Mouse (Mus musculus) cerebellum, adult 9-10 months (tissue): Measurements from ENCODE around the gene Gm37240.

Experiments
- DNase-seq: peaks from one replicate; pipeline ENCODE4 v3.0.0; 2022

The Gm37240 gene

DNA sequence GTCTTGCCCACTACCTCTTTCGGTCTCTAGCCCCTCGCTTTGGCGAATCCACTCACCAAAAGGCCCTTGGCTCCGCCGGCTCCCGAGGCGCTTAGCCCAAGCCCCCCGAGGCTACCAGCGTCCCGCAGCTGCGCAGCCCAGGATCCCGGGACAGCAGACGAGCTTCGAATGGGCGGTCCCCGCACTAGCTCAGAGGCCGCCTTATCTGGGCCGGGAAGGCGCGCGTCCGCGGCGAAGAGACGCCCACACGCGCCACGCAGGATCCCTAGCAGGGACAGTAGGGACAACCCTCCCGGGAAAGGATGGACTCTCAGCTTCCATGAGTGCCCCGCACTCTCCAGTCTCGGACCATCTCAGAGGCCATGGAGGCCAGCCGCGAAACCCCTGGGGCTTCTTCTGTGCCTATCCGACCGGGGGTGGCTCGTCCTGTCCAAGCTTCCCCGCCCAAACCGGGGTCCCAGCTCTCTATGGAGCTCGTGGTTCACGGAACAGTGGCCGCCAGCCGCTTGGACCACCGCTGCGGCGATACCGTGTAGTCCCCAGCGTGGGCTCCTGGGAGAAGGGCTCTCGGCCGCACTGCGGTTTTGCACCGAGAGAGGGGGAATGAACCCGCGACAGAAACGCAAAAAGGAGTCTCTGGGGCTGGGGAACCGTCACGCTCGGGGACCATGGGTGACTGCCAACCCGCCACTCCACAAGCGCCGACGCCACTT lies 1407.9 kb downstream of the Gm37240 start:
- peak; percentile 29 for DNase-seq

DNA sequence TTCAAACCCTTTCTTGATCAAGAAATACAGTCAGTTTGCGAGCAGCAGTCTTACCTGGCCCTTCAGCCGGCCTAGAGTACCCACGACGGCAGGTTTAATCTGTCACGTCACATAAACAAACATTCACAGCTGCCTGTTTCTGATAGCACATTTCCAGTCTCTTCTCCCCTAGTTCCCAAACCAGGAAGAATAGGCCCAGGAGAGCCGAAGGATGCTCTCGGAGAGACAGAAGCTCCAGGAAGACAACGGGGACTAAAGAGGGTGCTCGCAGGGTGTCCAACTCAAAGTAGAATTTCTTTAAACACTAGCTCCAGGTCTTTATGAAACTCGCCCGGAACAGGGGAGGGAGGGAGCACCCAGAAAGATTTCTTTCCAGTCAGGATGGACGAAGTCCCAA lies 1408.4 kb downstream of the Gm37240 start:
- no peak for DNase-seq

DNA sequence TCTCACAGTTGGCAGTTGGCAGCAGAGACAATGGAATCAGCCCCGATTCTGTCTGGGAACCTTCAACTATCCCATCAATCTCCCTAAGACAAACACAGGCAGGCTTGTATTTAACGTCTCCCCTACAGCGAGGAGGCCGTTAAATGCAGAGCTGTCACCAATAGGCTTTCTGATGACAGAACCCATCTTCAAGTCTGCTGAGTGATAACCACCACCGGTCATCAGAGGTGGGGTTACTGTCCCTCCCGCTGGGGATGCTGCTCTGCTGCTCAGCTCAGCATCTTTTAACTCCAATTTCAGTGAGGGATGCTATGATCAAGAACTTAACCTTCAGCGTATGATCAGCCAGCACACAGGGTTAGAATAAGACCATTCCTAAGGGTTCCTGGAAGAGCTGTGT lies 1409.1 kb downstream of the Gm37240 start:
- no peak for DNase-seq

DNA sequence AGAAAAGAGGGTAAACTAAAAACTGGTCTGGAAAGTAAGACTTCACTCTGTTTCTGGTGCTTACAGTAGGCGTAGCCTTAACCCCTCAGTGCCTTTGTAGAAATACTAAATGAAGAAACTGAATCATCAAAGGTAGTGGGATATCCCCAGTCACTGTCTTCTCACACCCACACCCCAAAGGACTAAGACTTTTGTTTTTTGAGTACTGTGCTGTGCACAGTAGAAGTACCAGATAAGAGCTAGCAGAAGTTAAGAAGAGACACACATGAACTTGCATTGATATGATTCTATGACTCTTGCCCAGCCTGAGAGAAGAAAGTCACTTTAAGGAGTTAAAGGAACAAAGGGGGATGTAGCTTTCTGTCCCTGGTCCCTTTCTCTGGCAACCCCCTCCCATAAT lies 1409.8 kb downstream of the Gm37240 start:
- DNase-seq: no peak

DNA sequence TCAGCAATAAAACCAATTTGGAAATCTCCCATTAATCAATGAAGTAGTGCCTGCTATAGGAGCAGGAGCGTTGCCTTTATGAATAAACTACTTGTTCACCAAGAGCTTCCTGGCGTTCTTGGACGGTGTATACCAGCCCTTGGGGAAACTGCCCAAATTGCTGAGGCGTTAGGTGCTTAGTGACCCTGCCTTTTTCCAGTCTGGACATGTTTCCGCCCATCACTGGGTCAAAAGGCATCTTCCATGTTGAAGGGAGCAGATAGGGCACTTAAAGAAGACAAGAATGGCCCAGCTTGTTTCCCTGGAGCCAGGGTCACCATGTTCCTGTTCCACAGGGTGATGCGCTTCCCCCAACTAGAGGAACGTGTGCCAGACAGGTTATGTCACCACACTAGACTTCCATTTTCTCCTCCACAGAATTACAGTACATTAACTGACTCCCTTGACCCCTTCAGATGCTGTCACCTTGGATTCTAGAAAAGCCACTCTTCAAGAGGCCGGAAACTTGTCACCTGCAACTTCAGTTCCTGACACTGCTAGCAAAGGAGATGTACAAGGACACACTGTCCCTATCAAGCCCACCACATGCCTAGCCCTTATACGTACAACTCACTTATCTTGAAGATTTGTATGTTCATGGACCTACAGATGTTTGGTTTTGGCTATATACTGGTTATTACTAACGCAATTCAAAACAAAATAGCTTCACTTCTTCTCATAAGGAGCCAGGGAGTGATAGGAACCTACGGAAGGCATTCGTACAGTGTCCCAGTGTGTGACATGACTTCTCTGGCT lies 1412.1 kb downstream of the Gm37240 start:
- no peak for DNase-seq

DNA sequence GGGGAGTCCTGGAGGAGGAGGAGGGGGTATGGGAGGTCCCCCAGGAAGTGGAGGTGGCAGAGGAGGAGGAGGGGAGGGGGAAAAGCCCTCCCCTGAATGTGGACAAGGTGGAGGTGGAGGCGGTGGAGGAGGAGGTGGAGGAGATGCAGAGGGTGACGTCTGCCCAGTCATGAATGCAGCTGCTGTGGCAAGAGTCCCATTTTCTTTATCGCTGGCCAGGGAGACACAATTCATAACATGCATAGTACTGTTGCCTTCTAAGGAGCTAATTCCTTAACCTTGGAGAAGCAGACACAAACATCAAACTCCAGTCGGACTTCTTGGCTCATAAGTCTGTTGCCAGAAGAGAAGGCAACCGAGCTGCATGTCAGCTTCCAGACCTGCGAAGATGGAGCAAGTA lies 1412.9 kb downstream of the Gm37240 start:
- no peak for DNase-seq

DNA sequence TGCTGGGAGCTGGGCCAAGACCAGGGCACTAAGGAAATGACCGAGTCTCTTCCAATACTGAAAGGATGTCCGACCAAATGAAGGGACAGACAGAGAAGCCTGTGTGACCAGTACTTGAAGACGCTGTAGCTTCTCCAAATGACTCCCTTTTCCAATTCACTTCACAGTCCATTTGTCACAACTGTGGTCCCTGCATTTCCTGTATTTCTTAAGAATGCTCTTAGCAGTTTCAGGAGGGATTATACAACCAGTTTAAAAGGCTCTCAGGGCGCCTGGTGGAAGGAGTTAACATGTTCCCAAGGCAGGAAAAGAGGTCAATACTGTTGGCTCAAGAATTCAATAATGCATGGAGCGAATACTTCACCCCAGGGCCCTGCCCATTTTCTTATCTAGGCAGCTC lies 1414.4 kb downstream of the Gm37240 start:
- DNase-seq: no peak

DNA sequence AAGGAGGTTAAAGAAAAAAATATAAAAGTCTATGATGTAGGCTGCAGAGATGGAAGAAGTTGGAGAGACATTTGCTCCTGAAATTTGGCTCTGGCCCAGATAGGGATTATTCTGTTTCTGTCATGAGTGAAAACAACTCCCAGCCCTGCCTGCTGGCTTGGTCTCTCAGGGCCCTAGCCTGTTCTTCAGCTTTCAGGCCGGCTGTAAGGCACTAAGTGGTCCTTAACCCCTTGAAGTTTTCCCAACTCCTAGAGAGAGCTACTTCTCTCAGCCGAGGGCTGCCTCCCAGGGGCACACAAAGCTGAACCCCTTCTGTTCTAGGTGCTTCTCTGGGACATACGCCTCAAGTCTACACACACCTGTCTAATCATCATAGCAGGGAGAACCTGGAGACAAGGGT lies 1414.8 kb downstream of the Gm37240 start:
- DNase-seq: no peak

DNA sequence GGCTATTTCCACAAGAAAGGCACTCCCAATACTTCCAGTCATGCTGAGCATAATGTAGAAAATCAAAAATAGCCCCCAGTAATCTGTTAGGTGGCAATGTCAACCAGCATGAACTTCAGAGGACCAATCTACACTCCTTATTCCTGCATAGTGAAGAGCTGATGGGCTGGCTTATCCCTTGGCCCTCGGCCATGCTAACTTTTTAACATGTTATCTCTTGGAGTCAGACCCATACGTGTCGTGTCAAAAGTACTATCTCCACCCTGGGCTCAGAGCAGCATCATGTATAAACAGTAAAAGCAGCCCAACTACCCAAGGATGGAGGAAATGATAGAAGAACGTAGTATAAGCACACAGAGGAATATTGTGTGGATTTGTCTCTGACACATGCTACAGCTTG lies 1416.2 kb downstream of the Gm37240 start:
- DNase-seq: no peak

DNA sequence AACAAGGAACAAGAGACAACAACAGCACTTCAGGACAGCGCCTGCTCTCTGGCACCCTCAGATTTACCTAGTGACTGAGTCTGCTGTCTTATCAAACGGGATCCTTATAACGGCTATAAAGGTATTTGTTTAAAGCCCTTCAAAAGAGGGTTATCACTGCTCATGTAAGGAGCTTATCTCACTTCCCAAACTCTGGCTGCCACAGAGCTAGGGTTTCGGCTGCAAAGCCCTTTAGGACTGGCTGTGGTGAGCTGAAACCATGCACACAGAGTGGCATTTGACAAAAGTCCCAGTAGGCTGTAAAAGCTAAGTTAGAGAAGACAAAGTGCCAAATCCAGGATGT lies 1419.2 kb downstream of the Gm37240 start:
- DNase-seq: no peak

DNA sequence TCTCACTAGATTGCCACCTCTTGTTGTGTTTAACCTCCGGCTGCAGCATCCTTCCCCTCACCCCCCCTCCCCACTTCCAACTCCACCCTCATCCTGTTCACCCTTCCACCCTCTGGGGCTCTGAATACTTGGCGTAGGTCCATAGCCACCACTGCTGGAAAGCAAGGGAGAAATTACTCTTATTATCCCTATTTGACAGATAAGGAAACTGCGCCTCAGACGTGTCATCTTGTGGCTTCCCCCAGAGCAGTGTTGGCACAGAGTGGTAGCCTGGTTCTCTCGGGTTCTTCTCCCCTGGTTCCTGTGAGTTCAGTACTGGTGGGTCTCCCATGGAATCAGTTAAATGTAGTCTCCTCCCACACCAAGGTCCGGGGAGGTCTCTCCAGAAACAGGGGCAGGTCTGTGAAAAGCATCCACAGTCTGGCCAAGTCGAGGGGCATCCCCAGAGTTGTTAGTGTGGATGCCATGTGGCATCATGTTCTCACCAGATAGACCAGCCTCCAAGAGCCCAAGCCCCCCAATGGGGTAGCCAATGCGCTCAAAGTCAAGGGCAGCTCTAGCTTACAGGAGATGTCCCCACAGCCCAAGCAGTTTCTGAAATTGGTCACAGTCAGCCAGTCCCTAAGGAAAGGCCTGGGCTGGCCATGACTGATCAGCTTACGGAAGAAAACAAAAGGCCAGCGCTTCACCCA lies 1419.8 kb downstream of the Gm37240 start:
- DNase-seq: no peak

DNA sequence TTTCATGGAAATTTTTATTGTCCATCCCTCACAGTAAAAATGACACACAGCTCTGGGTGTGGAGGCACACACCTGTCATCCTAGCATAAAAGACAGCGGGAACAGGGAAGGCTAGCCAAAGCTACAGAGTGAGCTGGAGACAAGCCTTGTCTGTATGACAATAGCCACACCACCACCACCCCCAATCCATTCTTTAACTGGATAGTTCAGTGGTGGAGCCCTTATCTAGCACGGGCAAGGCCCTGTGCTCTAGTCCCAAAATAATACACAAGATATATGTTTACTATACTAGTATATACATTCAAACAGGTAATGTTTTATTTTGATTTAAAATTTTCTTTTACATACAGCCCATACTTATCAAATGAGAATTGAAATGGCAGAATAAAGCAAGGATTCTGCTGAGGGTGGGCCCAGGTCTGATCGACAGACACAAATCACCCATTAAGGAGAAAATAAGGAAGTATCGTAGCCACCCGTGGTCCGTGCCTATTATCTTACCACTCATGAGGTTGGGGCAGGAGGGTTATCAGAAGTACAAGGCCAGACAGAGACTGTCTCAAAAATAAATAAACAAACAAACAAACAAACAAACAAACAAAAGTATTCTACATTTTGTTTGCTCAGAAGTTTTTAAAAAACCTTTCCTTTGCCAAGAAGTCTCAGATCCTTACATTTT lies 1421.4 kb downstream of the Gm37240 start:
- DNase-seq: no peak

DNA sequence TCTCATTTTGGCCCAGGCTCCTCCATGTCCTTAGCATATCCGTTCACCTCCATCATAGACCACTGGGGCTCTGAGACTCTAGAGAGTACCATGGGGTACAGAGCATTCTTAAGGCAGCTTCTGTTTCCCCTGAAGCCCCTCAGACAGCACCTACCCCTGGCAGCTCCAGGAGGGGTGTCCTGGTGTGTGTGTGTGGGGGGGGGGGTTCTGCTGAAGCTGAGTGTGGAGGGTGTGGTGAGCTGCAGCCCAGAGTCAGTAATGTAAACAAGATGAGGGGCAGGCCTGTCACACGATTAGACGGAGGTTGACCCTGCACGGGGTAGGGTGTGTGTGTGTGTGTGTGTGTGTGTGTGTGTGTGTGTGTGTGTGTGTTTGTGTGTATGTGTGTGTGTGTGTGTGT lies 1425.6 kb downstream of the Gm37240 start:
- DNase-seq: no peak

DNA sequence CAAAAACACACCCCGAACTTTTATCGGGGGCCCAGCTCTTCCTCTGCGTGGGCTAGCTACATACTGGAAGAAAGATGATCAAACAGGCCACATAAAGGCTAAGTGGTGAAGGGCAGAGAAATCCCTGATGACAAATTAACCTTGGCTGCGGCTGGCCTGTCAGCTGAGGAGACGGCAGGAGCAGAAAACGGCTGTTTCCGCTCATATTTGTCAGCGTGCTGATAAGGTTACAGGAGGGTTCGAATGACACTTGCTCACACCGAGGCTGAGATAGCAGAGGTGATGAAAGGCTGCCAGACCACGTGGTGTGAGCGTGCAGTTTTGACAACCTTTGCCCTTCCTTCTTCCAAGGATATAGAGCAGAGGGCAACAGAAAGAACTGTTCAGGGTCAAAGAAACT lies 1426.4 kb downstream of the Gm37240 start:
- no peak for DNase-seq

DNA sequence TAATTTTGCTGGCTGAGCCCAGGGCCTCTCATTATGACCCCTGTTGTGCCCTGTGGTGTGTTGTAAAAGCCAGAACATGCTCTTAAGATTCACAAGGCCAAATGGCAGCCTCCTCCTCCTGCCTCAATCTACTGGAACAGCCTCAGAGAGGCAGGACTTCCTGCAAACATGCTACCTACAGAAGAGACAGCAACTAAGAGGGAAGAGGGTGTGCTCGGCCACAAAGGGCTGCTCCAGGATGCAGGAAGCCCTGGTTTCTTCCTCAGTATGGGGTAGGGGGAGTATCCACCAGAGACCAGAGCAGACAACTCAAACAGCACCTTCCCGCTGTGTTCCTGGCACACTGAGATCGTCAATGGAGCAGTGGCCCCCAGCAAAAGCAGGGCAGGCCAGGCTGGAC lies 1426.8 kb downstream of the Gm37240 start:
- DNase-seq: no peak

DNA sequence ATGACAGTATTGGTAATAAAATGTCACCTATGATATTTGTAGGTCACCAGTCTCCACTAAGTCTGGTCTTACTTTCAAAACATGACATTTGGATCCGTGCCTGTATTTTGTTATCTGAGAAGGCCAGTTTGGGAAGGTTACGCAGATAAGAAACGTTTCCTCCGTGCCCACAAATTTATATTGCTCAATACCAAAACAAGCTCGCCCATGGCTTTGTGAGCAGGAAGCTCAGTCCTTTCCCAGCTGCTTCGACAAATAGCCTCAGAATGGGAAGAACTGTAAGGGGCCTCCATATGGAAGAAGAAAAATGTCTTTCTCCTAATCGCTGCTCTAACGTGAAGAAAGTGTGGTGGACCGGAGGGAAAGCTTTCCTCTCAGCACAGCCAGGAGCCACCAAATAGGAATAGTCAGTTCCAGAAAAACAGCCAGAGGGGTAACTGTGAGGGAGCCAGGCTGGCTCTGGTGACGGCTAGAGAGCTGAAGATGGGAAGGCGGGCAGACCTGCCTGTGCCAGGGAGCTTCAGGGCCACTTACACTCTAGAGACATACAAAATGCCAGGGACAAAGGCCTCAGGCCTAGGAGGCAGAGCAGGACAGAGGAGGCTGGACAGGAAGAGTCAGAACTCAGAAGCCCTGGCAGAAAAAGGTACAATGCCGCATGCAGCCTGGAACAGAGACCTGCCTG lies 1431.4 kb downstream of the Gm37240 start:
- no peak for DNase-seq

DNA sequence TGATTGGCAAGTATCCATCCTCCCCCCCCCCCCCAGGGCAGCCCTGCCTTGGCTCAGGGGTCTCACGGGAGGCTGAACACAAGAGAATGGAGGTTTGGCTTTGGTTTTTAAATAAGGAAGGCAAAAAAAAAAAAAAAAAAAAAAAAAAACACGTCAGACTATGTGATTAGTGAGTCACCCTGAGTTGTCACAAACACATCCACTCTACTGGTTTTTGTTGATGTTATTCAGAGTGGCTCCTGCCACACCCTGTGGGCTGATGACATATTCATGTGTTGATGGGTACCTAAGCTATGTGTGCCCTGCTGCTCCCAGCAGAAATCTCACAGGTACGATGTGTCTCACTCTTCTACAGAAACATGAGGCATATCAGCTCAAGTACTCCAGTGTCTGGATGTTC lies 1436.7 kb downstream of the Gm37240 start:
- no peak for DNase-seq

DNA sequence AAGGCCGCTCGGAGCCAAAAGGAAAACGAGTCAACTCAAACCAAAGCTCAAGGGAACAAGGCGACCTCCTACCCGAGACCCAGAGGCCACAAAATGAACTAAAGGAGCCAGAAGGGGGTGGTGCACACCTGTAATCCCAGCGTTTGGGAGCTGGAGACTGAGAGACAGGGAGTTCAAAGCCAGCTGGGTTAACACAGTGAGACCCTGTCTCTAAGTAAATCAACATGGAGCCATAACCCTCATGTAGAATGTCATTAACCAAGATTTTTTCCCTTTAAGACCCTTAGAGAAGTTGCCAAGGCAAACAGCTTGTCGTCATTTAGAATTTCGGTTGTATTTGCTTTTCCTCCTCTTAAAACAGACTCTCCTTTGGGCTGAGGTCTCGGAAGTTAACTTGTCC lies 1438.3 kb downstream of the Gm37240 start:
- no peak for DNase-seq

DNA sequence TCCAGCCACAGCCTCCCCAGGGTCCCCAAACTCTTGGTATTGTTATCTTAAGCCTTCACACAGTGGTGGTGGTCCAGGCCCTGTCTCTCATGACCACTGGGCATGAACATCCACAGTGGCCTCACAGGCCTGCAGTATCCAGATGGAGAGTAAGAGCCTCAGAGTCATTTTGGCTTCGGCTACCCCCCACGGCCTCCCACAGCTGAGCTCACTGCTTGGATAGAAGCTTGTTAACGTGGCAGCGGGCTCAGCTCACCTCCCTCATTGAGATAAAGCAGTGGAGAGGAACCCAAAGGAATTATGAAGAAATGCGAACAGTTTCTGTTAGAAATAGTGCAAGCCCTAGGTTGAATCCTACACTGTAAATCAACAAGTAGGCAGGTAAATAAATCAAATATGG lies 1439.5 kb downstream of the Gm37240 start:
- no peak for DNase-seq
